Mouse (Mus musculus) embryonic facial prominence, embryonic 12.5 days (tissue): Measurements from ENCODE around the gene Prm1. TPM values are rescaled to one million over a fixed set of nuclear protein-coding genes. Genes with fewer than 3 reads are reported as not detected.
A peak's percentile ranks its signal among the peaks of the same experiment; 100 is the strongest.
"Not testable (repeated sequence)": the region's sequence is repeated elsewhere in the genome, so short reads cannot be mapped to it uniquely, and the experiment has no call there.

Experiments
- ATAC-seq: fragments of 200-750 bp; cut with Nextera tagmentation; 2 replicates; pipeline ENCODE4 v1.8.0; 2017; ENCODE audit not compliant: insufficient number of reproducible peaks, insufficient read depth, low FRiP score, low TSS enrichment
- H3K27ac ChIP-seq: fragments of 300-500 bp; sonication (generic); 2 replicates; pipeline ENCODE4 v1.5.1; 2016; ENCODE audit warnings: mild to moderate bottlenecking
- H3K27me3 ChIP-seq: fragments of 300-500 bp; sonication (generic); 2 replicates; pipeline ENCODE4 v1.6.1; 2016; ENCODE audit warnings: mild to moderate bottlenecking, moderate library complexity
- H3K36me3 ChIP-seq: fragments of 300-500 bp; sonication (generic); 2 replicates; pipeline ENCODE4 v1.6.1; 2016; ENCODE audit warnings: mild to moderate bottlenecking
- H3K4me1 ChIP-seq: fragments of 300-500 bp; sonication (generic); 2 replicates; pipeline ENCODE4 v1.6.1; 2016
- H3K4me2 ChIP-seq: fragments of 300-500 bp; sonication (generic); replicated peaks from 2 replicates; pipeline ENCODE4 v1.6.1; 2016; ENCODE audit warnings: mild to moderate bottlenecking, moderate library complexity
- H3K4me3 ChIP-seq: fragments of 300-500 bp; sonication (generic); 2 replicates; pipeline ENCODE4 v1.5.1; 2016; ENCODE audit warnings: mild to moderate bottlenecking
- H3K9ac ChIP-seq: fragments of 300-500 bp; sonication (generic); 2 replicates; pipeline ENCODE4 v1.6.1; 2016; ENCODE audit warnings: mild to moderate bottlenecking, moderate library complexity
- H3K9me3 ChIP-seq: fragments of 300-500 bp; sonication (generic); 2 replicates; pipeline ENCODE4 v1.6.1; 2016; ENCODE audit warnings: mild to moderate bottlenecking, moderate library complexity
- WGBS: fragments of 180-500 bp; shearing (Covaris S2); methylation state at CpG from one replicate; pipeline ENCODE4 v1.1.7; 2016; 5-methylcytosine and 5-hydroxymethylcytosine counted together
- polyA plus RNA-seq: library from polyadenylated mRNA; unstranded; fragments of >200 nt; fragmentation: Nextera tagmentation; extraction: Ambion mirVana; gene quantifications from 2 replicates; pipeline ENCODE4 v1.2.1, GENCODE M21; 2016

Gene Prm1
- polyA plus RNA-seq: not detected in 2 replicates

- no peak for ATAC-seq
- no peaks in the 10 kb centered on the region for H3K9me3 ChIP-seq
- 76% methylated on average over 10 of the region's 10 CpGs for WGBS
- H3K9ac ChIP-seq: no peak within 1 kb of the TSS
- no peaks in the 10 kb centered on the region for H3K27me3 ChIP-seq
- H3K27ac ChIP-seq: no peak within 1 kb of the TSS; the same call in 1 of the 2 replicates
- no peaks in the 10 kb centered on the region for H3K36me3 ChIP-seq
- no peak within 1 kb of the TSS for H3K4me3 ChIP-seq
- 0 out of 2 replicates have a peak, but pooled peaks cover 3% of the 10 kb centered on the region for H3K4me1 ChIP-seq
- H3K4me2 ChIP-seq: no peak within 1 kb of the TSS
Observed at GRCm38 (mm10) chr16:10805789-10806527, at the start of gene Prm1. Gene Prm1 (minus strand): TSS chr16:10805839.

- not testable (repeated sequence) for H3K9me3 ChIP-seq, H3K4me2 ChIP-seq, H3K9ac ChIP-seq, H3K36me3 ChIP-seq, ATAC-seq, H3K27ac ChIP-seq, H3K27me3 ChIP-seq, H3K4me3 ChIP-seq
- H3K4me1 ChIP-seq: peaks cover 27% of the 10 kb centered on the region
- 84% methylated on average over 10 of the region's 10 CpGs for WGBS
Observed at GRCm38 (mm10) chr16:10852216-10852615, 46.6 kb upstream of the Prm1 start.

- ATAC-seq: no peak
- no peak overlapping the region for H3K4me2 ChIP-seq
- 66% methylated on average over 4 of the region's 4 CpGs for WGBS
Observed at GRCm38 (mm10) chr16:10850905-10851304, 45.3 kb upstream of the Prm1 start.

GRCm38 (mm10) chr16:10849965-10850861 lies 44.6 kb upstream of the Prm1 start:
- 35% methylated on average over 12 of the region's 12 CpGs for WGBS
- Histone ChIP-seq H3K27ac (peak overlapping the region; percentile 77), H3K36me3 (no peaks in the 10 kb centered on the region), H3K4me2 (no peak overlapping the region), H3K27me3 (no peaks in the 10 kb centered on the region), H3K9ac (no peak overlapping the region), H3K9me3 (no peaks in the 10 kb centered on the region), H3K4me1 (peaks cover 27% of the 10 kb centered on the region), H3K4me3 (no peak overlapping the region)
- peak; percentile 28; the same call in 1 of the 2 replicates for ATAC-seq

More at GRCm38 (mm10) chr16:10850905-10851304, 45.3 kb upstream of the Prm1 start:
- Histone ChIP-seq H3K36me3 (no peaks in the 10 kb centered on the region), H3K27ac (peak overlapping the region; percentile 77), H3K9me3 (no peaks in the 10 kb centered on the region), H3K9ac (no peak overlapping the region), H3K27me3 (no peaks in the 10 kb centered on the region), H3K4me1 (peaks cover 27% of the 10 kb centered on the region), H3K4me3 (no peak overlapping the region)

- Histone ChIP-seq H3K4me2 (no peak overlapping the region), H3K36me3 (no peaks in the 10 kb centered on the region), H3K4me1 (peaks cover 39% of the 10 kb centered on the region), H3K27me3 (no peaks in the 10 kb centered on the region), H3K9ac (no peak overlapping the region), H3K4me3 (no peak overlapping the region), H3K27ac (no peak overlapping the region), H3K9me3 (no peaks in the 10 kb centered on the region)
- 55% methylated on average over 4 of the region's 4 CpGs for WGBS
- ATAC-seq: no peak
Observed at GRCm38 (mm10) chr16:10846503-10846902, 40.9 kb upstream of the Prm1 start.

GRCm38 (mm10) chr16:10845952-10846351 lies 40.3 kb upstream of the Prm1 start:
- ATAC-seq: no peak
- Histone ChIP-seq H3K36me3 (no peaks in the 10 kb centered on the region), H3K9ac (no peak overlapping the region), H3K4me3 (no peak overlapping the region), H3K9me3 (no peaks in the 10 kb centered on the region), H3K27me3 (no peaks in the 10 kb centered on the region), H3K4me1 (peaks cover 34% of the 10 kb centered on the region), H3K4me2 (no peak overlapping the region), H3K27ac (no peak overlapping the region)
- 90% methylated on average over 6 of the region's 6 CpGs for WGBS

GRCm38 (mm10) chr16:10844319-10844670 lies 38.7 kb upstream of the Prm1 start:
- no peak overlapping the region for H3K4me3 ChIP-seq
- peak overlapping the region; percentile 43; the same call in 1 of the 2 replicates for H3K4me2 ChIP-seq
- H3K9me3 ChIP-seq: no peaks in the 10 kb centered on the region
- 60% methylated on average over 6 of the region's 6 CpGs for WGBS
- peaks cover 25% of the 10 kb centered on the region for H3K4me1 ChIP-seq
- no peak overlapping the region for H3K9ac ChIP-seq
- peaks cover 6% of the 10 kb centered on the region; the same call in 1 of the 2 replicates for H3K36me3 ChIP-seq
- no peak overlapping the region; the same call in 1 of the 2 replicates for H3K27ac ChIP-seq
- no peak for ATAC-seq
- H3K27me3 ChIP-seq: no peaks in the 10 kb centered on the region

GRCm38 (mm10) chr16:10843486-10844318 lies 38.1 kb upstream of the Prm1 start:
- H3K36me3 ChIP-seq: peaks cover 6% of the 10 kb centered on the region; the same call in 1 of the 2 replicates
- 0 out of 2 replicates have a peak overlapping the region, but pooled peaks have one; percentile 8 for H3K4me3 ChIP-seq
- WGBS: 17% methylated on average over 18 of the region's 18 CpGs
- peaks cover 26% of the 10 kb centered on the region; the same call in 1 of the 2 replicates for H3K4me1 ChIP-seq
- no peaks in the 10 kb centered on the region for H3K9me3 ChIP-seq
- H3K27ac ChIP-seq: peak overlapping the region; percentile 62; the same call in 1 of the 2 replicates
- H3K9ac ChIP-seq: no peak overlapping the region
- peak overlapping the region; percentile 43 for H3K4me2 ChIP-seq
- no peaks in the 10 kb centered on the region for H3K27me3 ChIP-seq
- ATAC-seq: no peak

GRCm38 (mm10) chr16:10842282-10842855 lies 36.7 kb upstream of the Prm1 start:
- H3K9ac ChIP-seq: no peak overlapping the region
- H3K9me3 ChIP-seq: no peaks in the 10 kb centered on the region
- ATAC-seq: no peak
- H3K27ac ChIP-seq: no peak overlapping the region
- WGBS: 72% methylated on average over 4 of the region's 4 CpGs
- H3K4me3 ChIP-seq: no peak overlapping the region
- no peak overlapping the region for H3K4me2 ChIP-seq
- H3K36me3 ChIP-seq: peaks cover 6% of the 10 kb centered on the region; the same call in 1 of the 2 replicates
- H3K4me1 ChIP-seq: peaks cover 40% of the 10 kb centered on the region
- no peaks in the 10 kb centered on the region for H3K27me3 ChIP-seq

- Histone ChIP-seq H3K9ac (no peak overlapping the region), H3K4me3 (no peak overlapping the region), H3K27ac (no peak overlapping the region), H3K4me1 (peaks cover 48% of the 10 kb centered on the region), H3K4me2 (no peak overlapping the region), H3K27me3 (no peaks in the 10 kb centered on the region), H3K36me3 (peaks cover 6% of the 10 kb centered on the region; the same call in 1 of the 2 replicates), H3K9me3 (no peaks in the 10 kb centered on the region)
- no peak for ATAC-seq
- WGBS: 81% methylated on average over 13 of the region's 14 CpGs
Observed at GRCm38 (mm10) chr16:10840018-10840417, 34.4 kb upstream of the Prm1 start.
